Mouse (Mus musculus): ENCODE measurements around the gene Ost4. TPM values are rescaled to one million over a fixed set of nuclear protein-coding genes. Genes with fewer than 3 reads are reported as not detected.
A peak's percentile ranks its signal among the peaks of the same experiment; 100 is the strongest.

The Ost4 gene
- polyA plus RNA-seq, 1 experiment from 2014 or later, result 246 TPM

GRCm38 (mm10) chr5:30930121-30930520 is 22.5 kb upstream of the Ost4 start:
- H3K4me3 ChIP-seq (replicated peaks; ENCODE audit: low read depth, low read length), result no peak overlapping the region
- no peak overlapping the region for H3K4me2 ChIP-seq (ENCODE audit: low read length)
- no peak overlapping the region for H3K27ac ChIP-seq (replicated peaks; ENCODE audit: low read depth, low read length)
- 0 out of 2 replicates have a peak, but pooled peaks cover 3% of the 10 kb centered on the region for H3K36me3 ChIP-seq (ENCODE audit: control insufficient read depth, insufficient read depth, low read length)
- 38% methylated on average over 4 of the region's 4 CpGs for WGBS
- no peaks in the 10 kb centered on the region for H3K9me3 ChIP-seq (ENCODE audit: control insufficient read depth, low read length)
- H3K4me1 ChIP-seq (ENCODE audit: control insufficient read depth, insufficient read depth, low read length), result peaks cover 6% of the 10 kb centered on the region; the same call in 1 of the 2 replicates
- ATAC-seq (ENCODE audit: low FRiP score, low TSS enrichment), result no peak
- 0 out of 2 replicates have a peak overlapping the region, but pooled peaks have one; percentile 12 for H3K9ac ChIP-seq (replicated peaks; ENCODE audit: low read length)
- H3K27me3 ChIP-seq (ENCODE audit: control insufficient read depth, insufficient read depth, low read length), result no peaks in the 10 kb centered on the region
- DNase-seq, result peak; percentile 82

GRCm38 (mm10) chr5:30927945-30928529 is 20.4 kb upstream of the Ost4 start:
- H3K27me3 ChIP-seq (ENCODE audit: control insufficient read depth, insufficient read depth, low read length), result no peaks in the 10 kb centered on the region
- WGBS, result 41% methylated on average over 7 of the region's 7 CpGs

GRCm38 (mm10) chr5:30926073-30926472 is 18.5 kb upstream of the Ost4 start:
- no peaks in the 10 kb centered on the region for H3K36me3 ChIP-seq (ENCODE audit: control insufficient read depth, insufficient read depth, low read length)
- H3K27me3 ChIP-seq (ENCODE audit: control insufficient read depth, insufficient read depth, low read length), result no peaks in the 10 kb centered on the region; the same call in 1 of the 2 replicates
- H3K27ac ChIP-seq (replicated peaks; ENCODE audit: low read depth, low read length), result no peak overlapping the region
- H3K9me3 ChIP-seq (ENCODE audit: control insufficient read depth, low read length), result no peaks in the 10 kb centered on the region
- DNase-seq (no peak), ATAC-seq (ENCODE audit: low FRiP score, low TSS enrichment) (no peak)
- H3K4me3 ChIP-seq (replicated peaks; ENCODE audit: low read depth, low read length), result no peak overlapping the region
- H3K4me2 ChIP-seq (ENCODE audit: low read length), result no peak overlapping the region
- H3K4me1 ChIP-seq (ENCODE audit: control insufficient read depth, insufficient read depth, low read length), result peaks cover 15% of the 10 kb centered on the region
- no peak overlapping the region for H3K9ac ChIP-seq (replicated peaks; ENCODE audit: low read length)
- WGBS, result 83% methylated on average over 2 of the region's 2 CpGs

More at GRCm38 (mm10) chr5:30927945-30928529, 20.4 kb upstream of the Ost4 start:
- no peaks in the 10 kb centered on the region for H3K9me3 ChIP-seq (ENCODE audit: control insufficient read depth, low read length)
- no peaks in the 10 kb centered on the region for H3K36me3 ChIP-seq (ENCODE audit: control insufficient read depth, insufficient read depth, low read length)
- no peak overlapping the region for H3K27ac ChIP-seq (replicated peaks; ENCODE audit: low read depth, low read length)
- H3K9ac ChIP-seq (replicated peaks; ENCODE audit: low read length), result no peak overlapping the region
- H3K4me2 ChIP-seq (ENCODE audit: low read length), result peak overlapping the region; percentile 43
- DNase-seq (peak; percentile 80), ATAC-seq (ENCODE audit: low FRiP score, low TSS enrichment) (peak; percentile 43; the same call in 1 of the 2 replicates)
- H3K4me3 ChIP-seq (replicated peaks; ENCODE audit: low read depth, low read length), result no peak overlapping the region
- H3K4me1 ChIP-seq (ENCODE audit: control insufficient read depth, insufficient read depth, low read length), result peaks cover 6% of the 10 kb centered on the region; the same call in 1 of the 2 replicates

- Histone ChIP-seq H3K27ac (replicated peaks; ENCODE audit: low read depth, low read length) (no peak overlapping the region), H3K4me3 (replicated peaks; ENCODE audit: low read depth, low read length) (no peak overlapping the region), H3K36me3 (ENCODE audit: control insufficient read depth, insufficient read depth, low read length) (no peaks in the 10 kb centered on the region), H3K9me3 (ENCODE audit: control insufficient read depth, low read length) (no peaks in the 10 kb centered on the region), H3K9ac (replicated peaks; ENCODE audit: low read length) (no peak overlapping the region), H3K4me2 (ENCODE audit: low read length) (no peak overlapping the region), H3K27me3 (ENCODE audit: control insufficient read depth, insufficient read depth, low read length) (no peaks in the 10 kb centered on the region; the same call in 1 of the 2 replicates), H3K4me1 (ENCODE audit: control insufficient read depth, insufficient read depth, low read length) (peaks cover 15% of the 10 kb centered on the region)
- ATAC-seq (ENCODE audit: low FRiP score, low TSS enrichment) (no peak), DNase-seq (no peak)
- 93% methylated on average over 5 of the region's 5 CpGs for WGBS
Measured at GRCm38 (mm10) chr5:30925217-30925616, 17.6 kb upstream of the Ost4 start.

GRCm38 (mm10) chr5:30924614-30925013 is 17.0 kb upstream of the Ost4 start:
- no peak overlapping the region for H3K9ac ChIP-seq (replicated peaks; ENCODE audit: low read length)
- WGBS, result 79% methylated on average over 8 of the region's 8 CpGs
- no peak overlapping the region for H3K4me2 ChIP-seq (ENCODE audit: low read length)
- no peaks in the 10 kb centered on the region for H3K9me3 ChIP-seq (ENCODE audit: control insufficient read depth, low read length)
- no peak overlapping the region for H3K27ac ChIP-seq (replicated peaks; ENCODE audit: low read depth, low read length)
- DNase-seq (no peak), ATAC-seq (ENCODE audit: low FRiP score, low TSS enrichment) (no peak)
- no peaks in the 10 kb centered on the region; the same call in 1 of the 2 replicates for H3K27me3 ChIP-seq (ENCODE audit: control insufficient read depth, insufficient read depth, low read length)
- H3K36me3 ChIP-seq (ENCODE audit: control insufficient read depth, insufficient read depth, low read length), result no peaks in the 10 kb centered on the region
- H3K4me1 ChIP-seq (ENCODE audit: control insufficient read depth, insufficient read depth, low read length), result peaks cover 15% of the 10 kb centered on the region
- H3K4me3 ChIP-seq (replicated peaks; ENCODE audit: low read depth, low read length), result no peak overlapping the region

- no peaks in the 10 kb centered on the region; the same call in 1 of the 2 replicates for H3K27me3 ChIP-seq (ENCODE audit: control insufficient read depth, insufficient read depth, low read length)
- peaks cover 14% of the 10 kb centered on the region for H3K4me1 ChIP-seq (ENCODE audit: control insufficient read depth, insufficient read depth, low read length)
- no peak for DNase-seq
- H3K36me3 ChIP-seq (ENCODE audit: control insufficient read depth, insufficient read depth, low read length), result no peaks in the 10 kb centered on the region
- H3K4me3 ChIP-seq (replicated peaks; ENCODE audit: low read depth, low read length), result no peak overlapping the region
- no peaks in the 10 kb centered on the region for H3K9me3 ChIP-seq (ENCODE audit: control insufficient read depth, low read length)
- H3K27ac ChIP-seq (replicated peaks; ENCODE audit: low read depth, low read length), result no peak overlapping the region
- H3K4me2 ChIP-seq (ENCODE audit: low read length), result no peak overlapping the region
- ATAC-seq (ENCODE audit: low FRiP score, low TSS enrichment), result no peak
- no peak overlapping the region for H3K9ac ChIP-seq (replicated peaks; ENCODE audit: low read length)
- 88% methylated on average over 6 of the region's 6 CpGs for whole genome bisulfite sequencing
Measured at GRCm38 (mm10) chr5:30923119-30923518, 15.5 kb upstream of the Ost4 start.

- H3K36me3 ChIP-seq (ENCODE audit: control insufficient read depth, insufficient read depth, low read length), result no peaks in the 10 kb centered on the region
Measured at GRCm38 (mm10) chr5:30922581-30923041, 15.0 kb upstream of the Ost4 start.

GRCm38 (mm10) chr5:30921256-30922033 is 13.9 kb upstream of the Ost4 start, which contains the start of gene Khk:
Gene Khk (plus strand): TSS chr5:30921431.
- H3K36me3 ChIP-seq (ENCODE audit: control insufficient read depth, insufficient read depth, low read length), result no peaks in the 10 kb centered on the region
- H3K27me3 ChIP-seq (ENCODE audit: control insufficient read depth, insufficient read depth, low read length), result no peaks in the 10 kb centered on the region; the same call in 1 of the 2 replicates
- H3K9ac ChIP-seq (replicated peaks; ENCODE audit: low read length), result peak within 1 kb of the TSS; percentile 64
- ATAC-seq (ENCODE audit: low FRiP score, low TSS enrichment) (peak; percentile 73), DNase-seq (peak; percentile 95)
- H3K4me3 ChIP-seq (replicated peaks; ENCODE audit: low read depth, low read length), result peak within 1 kb of the TSS; percentile 42
- peak within 1 kb of the TSS; percentile 45; the same call in 1 of the 2 replicates for H3K27ac ChIP-seq (replicated peaks; ENCODE audit: low read depth, low read length)
- under 1% methylated on average over 39 of the region's 40 CpGs for whole genome bisulfite sequencing
- peaks cover 9% of the 10 kb centered on the region for H3K4me1 ChIP-seq (ENCODE audit: control insufficient read depth, insufficient read depth, low read length)
- no peaks in the 10 kb centered on the region for H3K9me3 ChIP-seq (ENCODE audit: control insufficient read depth, low read length)
- peak within 1 kb of the TSS; percentile 81 for H3K4me2 ChIP-seq (ENCODE audit: low read length)

More at GRCm38 (mm10) chr5:30922581-30923041, 15.0 kb upstream of the Ost4 start:
- H3K4me2 ChIP-seq (ENCODE audit: low read length), result peak overlapping the region; percentile 81
- DNase-seq, result no peak
- H3K9ac ChIP-seq (replicated peaks; ENCODE audit: low read length), result peak overlapping the region; percentile 64; the same call in 1 of the 2 replicates
- peaks cover 9% of the 10 kb centered on the region for H3K4me1 ChIP-seq (ENCODE audit: control insufficient read depth, insufficient read depth, low read length)
- WGBS, result 76% methylated on average over 10 of the region's 10 CpGs
- H3K9me3 ChIP-seq (ENCODE audit: control insufficient read depth, low read length), result no peaks in the 10 kb centered on the region
- no peak overlapping the region for H3K27ac ChIP-seq (replicated peaks; ENCODE audit: low read depth, low read length)
- no peaks in the 10 kb centered on the region; the same call in 1 of the 2 replicates for H3K27me3 ChIP-seq (ENCODE audit: control insufficient read depth, insufficient read depth, low read length)
- peak overlapping the region; percentile 42 for H3K4me3 ChIP-seq (replicated peaks; ENCODE audit: low read depth, low read length)
- ATAC-seq (ENCODE audit: low FRiP score, low TSS enrichment), result no peak
